Mouse (Mus musculus) hindbrain, embryonic 12.5 days (tissue): ENCODE measurements around the gene Cmtm6. TPM values are rescaled to one million over a fixed set of nuclear protein-coding genes. Genes with fewer than 3 reads are reported as not detected.
A peak's percentile ranks its signal among the peaks of the same experiment; 100 is the strongest.

ENCODE experiments used
- ATAC-seq: fragments of 200-750 bp; cut with Nextera tagmentation; 2 replicates; pipeline ENCODE4 v1.8.0; 2017; ENCODE audit warnings: moderate TSS enrichment; ENCODE audit not compliant: low FRiP score
- H3K27ac ChIP-seq: fragments of 300-500 bp; sonication (generic); 2 replicates; pipeline ENCODE4 v1.5.1; 2016; ENCODE audit warnings: mild to moderate bottlenecking
- H3K27me3 ChIP-seq: fragments of 300-500 bp; sonication (generic); 2 replicates; pipeline ENCODE4 v1.6.1; 2016; ENCODE audit warnings: mild to moderate bottlenecking
- H3K36me3 ChIP-seq: fragments of 300-500 bp; sonication (generic); 2 replicates; pipeline ENCODE4 v1.6.1; 2016; ENCODE audit warnings: mild to moderate bottlenecking
- H3K4me1 ChIP-seq: fragments of 300-500 bp; sonication (generic); 2 replicates; pipeline ENCODE4 v1.6.1; 2016
- H3K4me2 ChIP-seq: fragments of 300-500 bp; sonication (generic); replicated peaks from 2 replicates; pipeline ENCODE4 v1.6.1; 2016; ENCODE audit warnings: mild to moderate bottlenecking
- H3K4me3 ChIP-seq: fragments of 300-500 bp; sonication (generic); 2 replicates; pipeline ENCODE4 v1.5.1; 2016; ENCODE audit warnings: mild to moderate bottlenecking
- H3K9ac ChIP-seq: fragments of 300-500 bp; sonication (generic); 2 replicates; pipeline ENCODE4 v1.6.1; 2016; ENCODE audit warnings: mild to moderate bottlenecking, moderate library complexity
- H3K9me3 ChIP-seq: fragments of 300-500 bp; sonication (generic); replicated peaks from 2 replicates; pipeline ENCODE4 v1.6.1; 2016; ENCODE audit warnings: mild to moderate bottlenecking
- WGBS: fragments of 180-500 bp; shearing (Covaris S2); methylation state at CpG from one replicate; pipeline ENCODE4 v1.1.7; 2016; 5-methylcytosine and 5-hydroxymethylcytosine counted together
- polyA plus RNA-seq: library from polyadenylated mRNA; unstranded; fragments of >200 nt; fragmentation: Nextera tagmentation; extraction: Ambion mirVana; gene quantifications from 2 replicates; pipeline ENCODE4 v1.2.1, GENCODE M21; 2016

Gene Cmtm6
- polyA plus RNA-seq, 1 experiment from 2014 or later = 25.8 TPM

- H3K9me3 ChIP-seq = no peaks in the 10 kb centered on the region
- H3K36me3 ChIP-seq = 0 out of 2 replicates have a peak, but pooled peaks cover 4% of the 10 kb centered on the region
- H3K4me1 ChIP-seq = no peaks in the 10 kb centered on the region
- no peak; the same call in 1 of the 2 replicates for ATAC-seq
- WGBS = 65% methylated on average over 4 of the region's 4 CpGs
- no peak overlapping the region for H3K9ac ChIP-seq
- no peak overlapping the region for H3K27ac ChIP-seq
- H3K4me2 ChIP-seq = no peak overlapping the region
- H3K27me3 ChIP-seq = no peaks in the 10 kb centered on the region
- no peak overlapping the region for H3K4me3 ChIP-seq
Measured at GRCm38 (mm10) chr9:114759886-114760285, 29.0 kb downstream of the Cmtm6 start.

GRCm38 (mm10) chr9:114760353-114760752 is 29.4 kb downstream of the Cmtm6 start:
- Histone ChIP-seq H3K4me3 (no peak overlapping the region), H3K9me3 (no peaks in the 10 kb centered on the region), H3K4me2 (no peak overlapping the region), H3K9ac (no peak overlapping the region), H3K27me3 (no peaks in the 10 kb centered on the region), H3K36me3 (0 out of 2 replicates have a peak, but pooled peaks cover 4% of the 10 kb centered on the region), H3K27ac (no peak overlapping the region), H3K4me1 (no peaks in the 10 kb centered on the region)
- WGBS = 82% methylated on average over 5 of the region's 5 CpGs
- no peak for ATAC-seq

GRCm38 (mm10) chr9:114761848-114762247 is 30.9 kb downstream of the Cmtm6 start:
- 76% methylated on average over 11 of the region's 11 CpGs for WGBS
- Histone ChIP-seq H3K9me3 (no peaks in the 10 kb centered on the region), H3K27me3 (no peaks in the 10 kb centered on the region), H3K9ac (no peak overlapping the region), H3K4me2 (no peak overlapping the region), H3K36me3 (0 out of 2 replicates have a peak, but pooled peaks cover 1% of the 10 kb centered on the region), H3K4me3 (no peak overlapping the region), H3K27ac (no peak overlapping the region), H3K4me1 (peaks cover 2% of the 10 kb centered on the region; the same call in 1 of the 2 replicates)
- ATAC-seq = no peak

GRCm38 (mm10) chr9:114763341-114763740 is 32.4 kb downstream of the Cmtm6 start:
- Histone ChIP-seq H3K4me2 (no peak overlapping the region), H3K9ac (no peak overlapping the region), H3K27me3 (no peaks in the 10 kb centered on the region), H3K4me3 (no peak overlapping the region), H3K27ac (no peak overlapping the region), H3K36me3 (no peaks in the 10 kb centered on the region), H3K9me3 (no peaks in the 10 kb centered on the region), H3K4me1 (peaks cover 14% of the 10 kb centered on the region)
- no peak for ATAC-seq
- WGBS = 67% methylated on average over 13 of the region's 13 CpGs

GRCm38 (mm10) chr9:114767030-114767429 is 36.1 kb downstream of the Cmtm6 start:
- Histone ChIP-seq H3K27me3 (no peaks in the 10 kb centered on the region), H3K36me3 (peaks cover under 1% of the 10 kb centered on the region; the same call in 1 of the 2 replicates), H3K9ac (no peak overlapping the region), H3K4me3 (no peak overlapping the region), H3K9me3 (no peaks in the 10 kb centered on the region), H3K4me2 (no peak overlapping the region), H3K4me1 (peaks cover 14% of the 10 kb centered on the region), H3K27ac (peak overlapping the region; percentile 44)
- WGBS = 60% methylated on average over 13 of the region's 13 CpGs
- peak; percentile 60; the same call in 1 of the 2 replicates for ATAC-seq

GRCm38 (mm10) chr9:114767507-114767906 is 36.6 kb downstream of the Cmtm6 start:
- no peak overlapping the region for H3K9ac ChIP-seq
- peaks cover 14% of the 10 kb centered on the region for H3K4me1 ChIP-seq
- H3K4me2 ChIP-seq = no peak overlapping the region
- no peaks in the 10 kb centered on the region for H3K27me3 ChIP-seq
- peaks cover 5% of the 10 kb centered on the region; the same call in 1 of the 2 replicates for H3K36me3 ChIP-seq
- H3K4me3 ChIP-seq = no peak overlapping the region
- no peak for ATAC-seq
- peak overlapping the region; percentile 44; the same call in 1 of the 2 replicates for H3K27ac ChIP-seq
- 62% methylated on average over 2 of the region's 2 CpGs for WGBS
- H3K9me3 ChIP-seq = no peaks in the 10 kb centered on the region

- Histone ChIP-seq H3K27ac (peak overlapping the region; percentile 44; the same call in 1 of the 2 replicates), H3K4me1 (peaks cover 14% of the 10 kb centered on the region)
- 42% methylated on average over 10 of the region's 10 CpGs for WGBS
Measured at GRCm38 (mm10) chr9:114768066-114768465, 37.1 kb downstream of the Cmtm6 start.

GRCm38 (mm10) chr9:114770224-114770623 is 39.3 kb downstream of the Cmtm6 start:
- 90% methylated on average over 4 of the region's 4 CpGs for WGBS
- Histone ChIP-seq H3K27ac (no peak overlapping the region), H3K36me3 (peaks cover 7% of the 10 kb centered on the region; the same call in 1 of the 2 replicates), H3K4me2 (no peak overlapping the region), H3K9me3 (no peaks in the 10 kb centered on the region), H3K27me3 (no peaks in the 10 kb centered on the region), H3K9ac (no peak overlapping the region), H3K4me1 (peaks cover 20% of the 10 kb centered on the region), H3K4me3 (no peak overlapping the region)
- ATAC-seq = no peak

More at GRCm38 (mm10) chr9:114768066-114768465, 37.1 kb downstream of the Cmtm6 start:
- H3K4me3 ChIP-seq = no peak overlapping the region
- H3K9ac ChIP-seq = no peak overlapping the region
- H3K27me3 ChIP-seq = no peaks in the 10 kb centered on the region
- H3K9me3 ChIP-seq = no peaks in the 10 kb centered on the region
- peaks cover 7% of the 10 kb centered on the region; the same call in 1 of the 2 replicates for H3K36me3 ChIP-seq
- ATAC-seq = no peak
- no peak overlapping the region for H3K4me2 ChIP-seq

GRCm38 (mm10) chr9:114771565-114771964 is 40.6 kb downstream of the Cmtm6 start:
- Histone ChIP-seq H3K27me3 (no peaks in the 10 kb centered on the region), H3K4me3 (no peak overlapping the region), H3K27ac (no peak overlapping the region), H3K4me1 (peaks cover 25% of the 10 kb centered on the region), H3K9me3 (no peaks in the 10 kb centered on the region), H3K36me3 (peaks cover 7% of the 10 kb centered on the region; the same call in 1 of the 2 replicates), H3K9ac (no peak overlapping the region), H3K4me2 (no peak overlapping the region)
- WGBS = 90% methylated on average over 7 of the region's 7 CpGs
- ATAC-seq = no peak

- Histone ChIP-seq H3K9me3 (no peaks in the 10 kb centered on the region), H3K4me1 (peaks cover 11% of the 10 kb centered on the region), H3K4me3 (no peak overlapping the region), H3K27ac (no peak overlapping the region), H3K9ac (no peak overlapping the region), H3K36me3 (peaks cover 7% of the 10 kb centered on the region; the same call in 1 of the 2 replicates), H3K27me3 (no peaks in the 10 kb centered on the region), H3K4me2 (no peak overlapping the region)
- 78% methylated on average over 6 of the region's 6 CpGs for WGBS
- ATAC-seq = no peak
Measured at GRCm38 (mm10) chr9:114774629-114775028, 43.7 kb downstream of the Cmtm6 start.

- Histone ChIP-seq H3K4me3 (no peak overlapping the region), H3K9ac (no peak overlapping the region), H3K4me2 (no peak overlapping the region), H3K4me1 (peaks cover 15% of the 10 kb centered on the region), H3K27ac (0 out of 2 replicates have a peak overlapping the region, but pooled peaks have one; percentile 9), H3K9me3 (no peaks in the 10 kb centered on the region), H3K27me3 (no peaks in the 10 kb centered on the region), H3K36me3 (peaks cover 7% of the 10 kb centered on the region; the same call in 1 of the 2 replicates)
- 57% methylated on average over 4 of the region's 4 CpGs for WGBS
- no peak for ATAC-seq
Measured at GRCm38 (mm10) chr9:114775272-114775671, 44.4 kb downstream of the Cmtm6 start.

GRCm38 (mm10) chr9:114776361-114776760 is 45.4 kb downstream of the Cmtm6 start:
- no peak overlapping the region for H3K9ac ChIP-seq
- H3K36me3 ChIP-seq = peaks cover 7% of the 10 kb centered on the region; the same call in 1 of the 2 replicates
- 91% methylated on average over 3 of the region's 3 CpGs for WGBS
- peaks cover 21% of the 10 kb centered on the region for H3K4me1 ChIP-seq
- no peaks in the 10 kb centered on the region for H3K27me3 ChIP-seq
- H3K9me3 ChIP-seq = no peaks in the 10 kb centered on the region
- H3K27ac ChIP-seq = no peak overlapping the region
- ATAC-seq = no peak
- H3K4me3 ChIP-seq = no peak overlapping the region
- H3K4me2 ChIP-seq = no peak overlapping the region
